Mouse (Mus musculus) limb, embryonic 13.5 days (tissue): Measurements from ENCODE around the gene Fer1l5. TPM values are rescaled to one million over a fixed set of nuclear protein-coding genes. Genes with fewer than 3 reads are reported as not detected.
A peak's percentile ranks its signal among the peaks of the same experiment; 100 is the strongest.

ENCODE experiments used
- ATAC-seq: fragments of 200-750 bp; cut with Nextera tagmentation; 2 replicates; pipeline ENCODE4 v1.8.0; 2017; ENCODE audit warnings: low read depth, moderate number of reproducible peaks, moderate TSS enrichment; ENCODE audit not compliant: low FRiP score
- H3K27ac ChIP-seq: fragments of 300-500 bp; sonication (generic); 2 replicates; pipeline ENCODE4 v1.5.1; 2015; ENCODE audit warnings: inconsistent platforms, mild to moderate bottlenecking, moderate library complexity
- H3K27me3 ChIP-seq: fragments of 300-500 bp; sonication (generic); 2 replicates; pipeline ENCODE4 v1.6.1; 2015; ENCODE audit warnings: mild to moderate bottlenecking, inconsistent platforms
- H3K36me3 ChIP-seq: fragments of 300-500 bp; sonication (generic); 2 replicates; pipeline ENCODE4 v1.6.1; 2015; ENCODE audit warnings: inconsistent platforms, mild to moderate bottlenecking, moderate library complexity
- H3K4me1 ChIP-seq: fragments of 300-500 bp; sonication (generic); 2 replicates; pipeline ENCODE4 v1.6.1; 2015; ENCODE audit warnings: inconsistent platforms
- H3K4me2 ChIP-seq: fragments of 300-500 bp; sonication (generic); replicated peaks from 2 replicates; pipeline ENCODE4 v1.6.1; 2015; ENCODE audit warnings: inconsistent platforms, mild to moderate bottlenecking, moderate library complexity
- H3K4me3 ChIP-seq: fragments of 300-500 bp; sonication (generic); 2 replicates; pipeline ENCODE4 v1.5.1; 2015; ENCODE audit warnings: moderate library complexity, mild to moderate bottlenecking, inconsistent platforms
- H3K9ac ChIP-seq: fragments of 300-500 bp; sonication (generic); 2 replicates; pipeline ENCODE4 v1.6.1; 2015; ENCODE audit warnings: mild to moderate bottlenecking, inconsistent platforms
- H3K9me3 ChIP-seq: fragments of 300-500 bp; sonication (generic); 2 replicates; pipeline ENCODE4 v1.6.1; 2016; ENCODE audit warnings: inconsistent platforms
- WGBS: fragments of 180-500 bp; shearing (Covaris S2); methylation state at CpG from one replicate; pipeline ENCODE4 v1.1.7; 2015; 5-methylcytosine and 5-hydroxymethylcytosine counted together
- polyA plus RNA-seq: library from polyadenylated mRNA; unstranded; fragments of >200 nt; fragmentation: Nextera tagmentation; extraction: Ambion mirVana; gene quantifications from 2 replicates; pipeline ENCODE4 v1.2.1, GENCODE M21; 2015

Gene Fer1l5
- polyA plus RNA-seq, 1 experiment from 2014 or later, result 1.1 TPM

DNA sequence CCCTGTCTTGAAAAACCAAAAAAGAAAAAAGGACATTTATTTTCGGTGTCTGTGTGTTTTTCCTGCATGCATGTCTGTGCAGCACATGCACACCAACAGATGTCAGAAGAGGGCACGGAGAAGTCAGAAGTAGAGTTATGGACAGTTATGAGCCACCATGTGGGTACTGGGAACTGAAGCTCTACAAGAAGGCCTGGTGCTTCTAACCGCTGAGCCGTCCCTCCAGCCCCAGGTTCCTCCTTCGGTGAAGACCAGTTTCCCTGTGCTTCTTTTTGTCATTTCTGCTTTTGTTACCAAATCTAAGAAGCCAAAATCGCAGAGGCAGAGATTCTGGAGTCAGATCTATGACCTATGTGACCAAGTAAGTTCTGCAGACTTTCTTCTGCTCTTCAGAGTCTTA lies 64.4 kb downstream of the Fer1l5 start:
- Histone ChIP-seq H3K4me3 (no peak overlapping the region), H3K27ac (no peak overlapping the region), H3K4me1 (no peaks in the 10 kb centered on the region), H3K4me2 (no peak overlapping the region), H3K9ac (no peak overlapping the region), H3K36me3 (peaks cover 88% of the 10 kb centered on the region), H3K27me3 (no peaks in the 10 kb centered on the region), H3K9me3 (no peaks in the 10 kb centered on the region)
- WGBS, result 95% methylated on average over 6 of the region's 6 CpGs
- ATAC-seq, result no peak

GRCm38 (mm10) chr1:36437223-36437622 lies 65.1 kb downstream of the Fer1l5 start:
- peaks cover 86% of the 10 kb centered on the region for H3K36me3 ChIP-seq
- no peak for ATAC-seq
- no peaks in the 10 kb centered on the region for H3K4me1 ChIP-seq
- no peak overlapping the region for H3K9ac ChIP-seq
- H3K4me3 ChIP-seq, result no peak overlapping the region
- H3K9me3 ChIP-seq, result no peaks in the 10 kb centered on the region
- no peak overlapping the region for H3K4me2 ChIP-seq
- WGBS, result 90% methylated on average over 3 of the region's 3 CpGs
- H3K27me3 ChIP-seq, result no peaks in the 10 kb centered on the region
- H3K27ac ChIP-seq, result no peak overlapping the region

DNA sequence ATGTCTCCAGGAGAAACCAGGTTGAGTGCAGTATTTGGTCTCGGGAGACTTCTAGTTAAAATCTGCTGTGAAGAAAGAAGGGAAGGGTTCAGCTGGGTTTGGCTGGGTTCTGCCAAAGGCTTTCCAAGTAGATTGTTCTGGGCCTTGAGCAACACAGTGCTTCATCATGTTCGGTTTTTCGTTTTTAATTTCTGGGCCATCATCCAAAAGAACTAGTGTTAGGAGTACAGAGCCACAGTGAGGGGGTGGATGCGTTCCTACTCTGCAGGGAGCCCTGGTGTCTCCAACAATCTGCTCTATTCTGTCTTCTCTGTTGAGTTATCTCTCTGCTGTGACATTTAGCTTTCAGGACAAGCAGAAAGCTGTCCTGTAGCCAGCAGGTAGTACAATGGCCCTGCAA lies 69.0 kb downstream of the Fer1l5 start:
- no peak overlapping the region for H3K4me2 ChIP-seq
- H3K9me3 ChIP-seq, result no peaks in the 10 kb centered on the region
- H3K9ac ChIP-seq, result no peak overlapping the region
- H3K27me3 ChIP-seq, result no peaks in the 10 kb centered on the region
- no peak overlapping the region for H3K27ac ChIP-seq
- H3K4me1 ChIP-seq, result peaks cover 10% of the 10 kb centered on the region
- H3K4me3 ChIP-seq, result no peak overlapping the region
- peaks cover 61% of the 10 kb centered on the region for H3K36me3 ChIP-seq
- no peak for ATAC-seq
- 85% methylated on average over 4 of the region's 4 CpGs for WGBS

- ATAC-seq, result peak; percentile 100
- under 1% methylated on average over 57 of the region's 57 CpGs for WGBS
- Histone ChIP-seq H3K27me3 (no peaks in the 10 kb centered on the region), H3K4me3 (peak within 1 kb of the TSS; percentile 79), H3K9me3 (no peaks in the 10 kb centered on the region), H3K9ac (peak within 1 kb of the TSS; percentile 77), H3K4me1 (peaks cover 10% of the 10 kb centered on the region), H3K36me3 (peaks cover 24% of the 10 kb centered on the region), H3K4me2 (peak within 1 kb of the TSS; percentile 80), H3K27ac (peak within 1 kb of the TSS; percentile 39; the same call in 1 of the 2 replicates)
Observed at GRCm38 (mm10) chr1:36444471-36445464, 72.7 kb downstream of the Fer1l5 start, which contains the start of gene Lman2l. Gene Lman2l, minus strand, starts transcription at chr1:36445271.

DNA sequence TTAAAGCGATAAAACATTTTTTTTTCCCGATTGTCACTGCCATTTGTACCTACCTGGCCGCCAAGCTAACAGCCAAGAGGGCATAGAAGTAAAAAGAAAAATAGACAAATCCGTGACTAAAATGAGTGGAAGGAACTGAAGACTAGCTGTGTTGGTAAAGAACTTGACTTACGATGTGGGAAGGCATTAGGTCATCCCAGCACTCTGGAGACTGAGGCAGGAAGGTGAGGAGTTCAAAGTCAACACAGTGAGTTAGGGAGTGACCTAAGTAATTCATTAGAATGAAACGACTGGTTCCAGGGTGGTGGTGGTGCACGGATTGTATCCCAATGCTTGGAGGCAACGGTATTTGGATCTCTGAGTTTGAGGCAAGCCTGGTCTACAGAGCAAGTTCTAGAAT lies 73.4 kb downstream of the Fer1l5 start:
- peak overlapping the region; percentile 39; the same call in 1 of the 2 replicates for H3K27ac ChIP-seq
- peak; percentile 17; the same call in 1 of the 2 replicates for ATAC-seq
- 36% methylated on average over 8 of the region's 8 CpGs for WGBS
- peaks cover 10% of the 10 kb centered on the region for H3K4me1 ChIP-seq
- no peaks in the 10 kb centered on the region for H3K9me3 ChIP-seq
- no peaks in the 10 kb centered on the region for H3K27me3 ChIP-seq
- peaks cover 22% of the 10 kb centered on the region for H3K36me3 ChIP-seq
- H3K4me3 ChIP-seq, result peak overlapping the region; percentile 79
- H3K4me2 ChIP-seq, result peak overlapping the region; percentile 24; the same call in 1 of the 2 replicates
- no peak overlapping the region for H3K9ac ChIP-seq

GRCm38 (mm10) chr1:36446106-36446824 lies 74.2 kb downstream of the Fer1l5 start:
- Histone ChIP-seq H3K36me3 (peaks cover 18% of the 10 kb centered on the region), H3K4me2 (no peak overlapping the region), H3K27me3 (no peaks in the 10 kb centered on the region), H3K4me1 (peaks cover 10% of the 10 kb centered on the region), H3K9me3 (no peaks in the 10 kb centered on the region), H3K4me3 (no peak overlapping the region), H3K27ac (no peak overlapping the region), H3K9ac (no peak overlapping the region)
- ATAC-seq, result no peak
- WGBS, result 77% methylated on average over 5 of the region's 5 CpGs

- 82% methylated on average over 5 of the region's 5 CpGs for WGBS
- no peak overlapping the region for H3K4me2 ChIP-seq
- no peak overlapping the region for H3K4me3 ChIP-seq
Observed at GRCm38 (mm10) chr1:36446841-36447240, 74.8 kb downstream of the Fer1l5 start.

DNA sequence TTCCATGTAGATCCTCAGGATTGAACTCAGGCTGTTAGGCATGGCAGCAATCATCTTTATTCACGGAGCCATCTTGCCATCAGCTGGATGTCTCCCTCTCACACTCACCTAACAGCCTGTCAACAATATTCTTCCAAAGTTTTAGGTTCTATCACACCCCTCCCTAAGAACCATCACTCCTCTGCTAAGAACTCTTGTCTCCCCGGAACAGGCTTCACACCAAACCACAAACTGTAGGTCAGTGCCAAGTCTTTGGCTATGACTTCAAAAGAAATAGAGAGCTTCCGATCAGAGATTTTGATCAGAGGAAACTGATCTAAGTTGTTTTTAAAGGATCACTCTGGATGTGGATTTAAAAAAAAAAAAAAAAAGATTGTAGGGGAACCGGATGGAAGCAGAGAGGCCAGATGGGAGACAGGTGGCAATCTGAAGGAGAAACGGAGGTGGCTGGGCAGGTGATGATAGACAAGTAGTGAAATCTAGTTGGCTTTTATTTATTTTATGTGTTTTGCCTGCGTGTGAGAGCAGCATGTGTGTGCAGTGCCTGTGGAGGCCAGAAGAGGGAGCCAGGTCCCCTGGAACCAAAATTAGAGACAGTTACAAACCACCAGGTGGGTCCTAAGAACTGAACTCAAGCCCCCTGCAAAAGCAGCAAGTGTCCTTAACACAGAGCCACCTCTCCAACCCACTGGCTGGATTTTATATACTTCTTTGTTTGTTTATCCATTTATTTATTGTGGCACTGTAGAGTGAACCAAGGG lies 82.1 kb downstream of the Fer1l5 start:
- Histone ChIP-seq H3K27me3 (no peaks in the 10 kb centered on the region), H3K9ac (no peak overlapping the region), H3K4me2 (no peak overlapping the region), H3K27ac (no peak overlapping the region), H3K9me3 (0 out of 2 replicates have a peak, but pooled peaks cover 4% of the 10 kb centered on the region), H3K4me1 (peaks cover 8% of the 10 kb centered on the region), H3K36me3 (no peaks in the 10 kb centered on the region), H3K4me3 (no peak overlapping the region)
- WGBS, result 88% methylated on average over 6 of the region's 6 CpGs
- ATAC-seq, result no peak

More at GRCm38 (mm10) chr1:36446841-36447240, 74.8 kb downstream of the Fer1l5 start:
- no peaks in the 10 kb centered on the region for H3K9me3 ChIP-seq
- H3K27me3 ChIP-seq, result no peaks in the 10 kb centered on the region
- ATAC-seq, result no peak
- no peak overlapping the region for H3K9ac ChIP-seq
- H3K27ac ChIP-seq, result no peak overlapping the region
- H3K4me1 ChIP-seq, result peaks cover 10% of the 10 kb centered on the region
- H3K36me3 ChIP-seq, result peaks cover 14% of the 10 kb centered on the region

DNA sequence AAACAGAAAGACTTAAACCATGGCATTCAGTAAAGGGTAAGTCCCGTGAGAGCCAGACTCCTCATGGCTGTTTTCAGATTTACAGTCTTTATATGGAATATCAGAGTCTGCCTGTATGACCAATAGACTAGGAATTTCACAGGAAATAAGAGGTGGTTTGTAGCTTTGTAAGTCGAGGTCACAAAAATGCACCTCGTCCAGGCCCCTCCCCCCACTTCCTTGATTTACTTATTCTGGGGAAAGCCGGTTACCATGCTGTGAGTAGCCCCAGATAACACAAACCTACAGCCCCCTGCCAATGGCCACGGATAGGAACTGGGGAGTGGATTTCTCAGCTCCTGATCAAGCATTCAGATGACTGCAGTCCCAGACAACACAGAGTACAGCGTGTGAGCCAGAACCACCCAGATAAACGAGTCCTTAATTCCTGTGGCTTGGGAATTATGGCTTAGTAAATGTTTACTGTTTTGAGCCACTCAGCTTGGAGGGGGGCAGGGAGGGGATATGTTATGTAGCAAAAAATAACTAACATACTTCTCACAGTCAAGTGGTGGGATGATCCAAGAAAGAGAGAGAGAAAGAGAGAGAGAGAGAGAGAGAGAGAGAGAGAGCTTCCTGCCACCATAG lies 85.4 kb downstream of the Fer1l5 start:
- WGBS, result 20% methylated on average over 7 of the region's 7 CpGs
- no peak overlapping the region for H3K27ac ChIP-seq
- H3K4me1 ChIP-seq, result peaks cover 12% of the 10 kb centered on the region
- no peak overlapping the region for H3K9ac ChIP-seq
- ATAC-seq, result no peak
- no peak overlapping the region for H3K4me3 ChIP-seq
- H3K9me3 ChIP-seq, result 0 out of 2 replicates have a peak, but pooled peaks cover 4% of the 10 kb centered on the region
- H3K4me2 ChIP-seq, result no peak overlapping the region
- no peaks in the 10 kb centered on the region for H3K36me3 ChIP-seq
- no peaks in the 10 kb centered on the region for H3K27me3 ChIP-seq

GRCm38 (mm10) chr1:36458169-36458568 lies 86.1 kb downstream of the Fer1l5 start:
- WGBS, result 80% methylated on average over 5 of the region's 5 CpGs
- ATAC-seq, result no peak
- H3K27me3 ChIP-seq, result no peaks in the 10 kb centered on the region
- H3K4me1 ChIP-seq, result peaks cover 12% of the 10 kb centered on the region
- no peaks in the 10 kb centered on the region for H3K36me3 ChIP-seq
- H3K4me2 ChIP-seq, result no peak overlapping the region
- no peak overlapping the region for H3K9ac ChIP-seq
- no peak overlapping the region for H3K4me3 ChIP-seq
- H3K27ac ChIP-seq, result no peak overlapping the region
- 0 out of 2 replicates have a peak, but pooled peaks cover 4% of the 10 kb centered on the region for H3K9me3 ChIP-seq

- peaks cover 12% of the 10 kb centered on the region for H3K4me1 ChIP-seq
- no peaks in the 10 kb centered on the region for H3K9me3 ChIP-seq
- H3K9ac ChIP-seq, result no peak overlapping the region
- H3K27me3 ChIP-seq, result no peaks in the 10 kb centered on the region
- H3K4me2 ChIP-seq, result no peak overlapping the region
- H3K4me3 ChIP-seq, result no peak overlapping the region
- no peak for ATAC-seq
- no peak overlapping the region for H3K27ac ChIP-seq
- 44% methylated on average over 2 of the region's 2 CpGs for WGBS
- no peaks in the 10 kb centered on the region for H3K36me3 ChIP-seq
Observed at GRCm38 (mm10) chr1:36461829-36462228, 89.7 kb downstream of the Fer1l5 start.
